Mouse (Mus musculus): Measurements from ENCODE around the gene Kpna4. TPM values are rescaled to one million over a fixed set of nuclear protein-coding genes. Genes with fewer than 3 reads are reported as not detected.
A peak's percentile ranks its signal among the peaks of the same experiment; 100 is the strongest.
"Not testable (repeated sequence)": the region's sequence is repeated elsewhere in the genome, so short reads cannot be mapped to it uniquely, and the experiment has no call there.

Kpna4 gene
- total RNA-seq, 2 experiments from 2014 or later, result 64.7 to 65.1 TPM

DNA sequence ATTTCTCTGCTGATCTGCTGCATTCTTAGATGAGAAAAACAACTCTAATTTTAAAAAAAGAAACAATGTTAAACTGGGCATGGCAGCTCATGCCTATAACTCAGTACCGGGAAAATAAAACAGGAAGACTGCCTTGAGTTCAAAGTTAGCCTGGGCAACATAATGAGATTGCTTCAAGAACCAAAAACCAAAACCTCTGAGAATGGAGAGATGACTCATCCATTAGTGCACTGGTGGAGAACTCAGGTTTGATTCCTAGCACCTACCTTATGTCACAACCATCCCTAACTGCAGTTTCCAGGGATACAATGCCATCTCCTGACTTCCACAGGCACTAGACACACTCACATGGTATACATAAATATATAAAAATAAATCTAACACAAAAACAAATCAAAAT is 17.8 kb downstream of the Kpna4 start:
- no peak for DNase-seq

DNA sequence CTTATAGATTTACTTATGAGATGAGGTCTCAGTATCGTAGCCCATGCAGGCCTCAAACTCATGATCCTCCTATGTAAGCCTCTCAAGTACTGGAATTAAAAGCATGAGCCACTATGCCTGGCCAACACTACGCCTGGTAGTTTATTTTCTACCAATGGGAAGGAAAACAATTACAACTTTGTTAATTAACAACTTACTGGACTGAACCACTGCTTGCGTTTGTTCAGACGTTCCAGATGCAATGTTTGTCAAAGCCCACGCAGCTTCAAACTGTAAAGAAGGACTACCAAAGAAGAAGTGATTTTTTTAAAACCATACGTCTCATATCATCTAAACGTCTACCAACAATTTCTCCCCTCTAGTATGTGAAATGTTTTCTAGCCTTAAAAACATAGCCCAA is 32.5 kb downstream of the Kpna4 start:
- DNase-seq, result no peak

DNA sequence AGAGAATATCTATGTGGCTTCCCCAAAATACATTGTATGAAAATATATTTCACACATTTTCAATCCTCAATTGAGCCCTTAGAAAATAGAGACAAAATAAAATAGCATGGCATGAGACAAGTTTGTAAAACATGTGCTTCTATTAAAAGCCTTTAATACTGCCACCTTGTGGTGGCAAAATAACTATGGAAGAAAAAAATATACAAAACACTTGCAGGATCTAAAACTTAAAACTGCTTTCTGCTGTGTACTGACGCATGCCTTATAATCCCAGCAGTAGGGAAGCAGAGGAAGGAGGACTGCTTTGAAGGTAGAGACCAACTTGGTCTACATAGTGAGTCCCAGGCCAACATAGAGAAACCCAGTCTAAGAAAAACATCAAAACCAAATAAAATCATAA is 62.9 kb downstream of the Kpna4 start:
- DNase-seq, result no peak

DNA sequence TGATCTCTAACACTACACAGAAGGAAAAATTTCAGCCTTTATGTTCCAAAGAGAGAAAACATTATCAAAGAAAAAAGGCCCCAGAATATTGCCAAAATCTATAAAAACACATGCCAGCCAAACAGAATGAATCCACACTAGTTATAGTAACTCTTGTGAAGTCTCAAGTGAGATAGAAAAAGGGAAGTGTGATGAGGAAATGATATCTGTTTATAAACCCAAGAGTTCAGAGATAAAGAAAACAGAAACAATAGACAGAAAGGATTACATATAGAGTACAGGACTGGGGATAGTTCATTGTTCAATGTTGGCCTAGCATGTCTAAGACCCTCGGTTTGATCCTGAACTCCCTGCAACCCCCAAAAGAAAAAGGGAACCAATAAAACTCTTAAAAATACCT is 64.1 kb downstream of the Kpna4 start:
- no peak for DNase-seq

DNA sequence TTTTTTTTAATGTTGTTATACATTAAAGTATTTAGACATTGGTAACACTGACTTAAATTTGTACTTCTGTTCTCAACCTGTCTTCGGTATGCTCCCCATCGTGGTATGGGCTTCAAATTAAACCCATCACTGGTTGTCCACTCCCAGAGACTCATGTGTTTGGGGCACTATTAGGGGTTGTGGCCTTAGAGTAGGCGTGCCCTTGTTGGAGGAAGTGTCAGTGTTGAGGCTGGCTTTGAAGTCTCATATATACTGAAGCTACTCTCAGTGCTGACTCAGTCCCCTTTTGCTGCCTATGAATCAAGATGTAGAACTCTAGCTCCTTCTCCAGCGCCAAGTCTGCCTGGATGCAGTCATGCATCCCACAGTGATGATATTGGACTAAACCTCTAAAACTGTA is 66.2 kb downstream of the Kpna4 start:
- no peak for DNase-seq

DNA sequence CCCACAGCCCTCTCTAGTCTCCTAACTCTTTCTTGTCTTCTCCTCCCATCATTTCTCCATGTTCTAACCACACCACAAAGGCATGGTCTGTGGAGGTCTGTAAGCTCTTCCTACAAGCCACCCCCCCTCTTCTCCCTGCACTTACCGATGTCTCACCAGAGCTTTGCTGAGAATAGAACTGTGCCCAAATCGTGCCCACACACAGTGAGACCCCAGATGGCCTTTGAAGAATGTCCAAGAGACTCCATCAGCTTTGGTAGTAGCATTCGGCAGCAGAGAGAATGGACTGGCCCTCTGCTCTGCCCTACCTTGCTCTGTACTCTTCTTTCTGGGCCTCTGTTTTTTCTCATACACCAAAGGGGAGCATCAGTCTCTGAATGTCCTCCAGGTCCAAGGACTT is 71.0 kb downstream of the Kpna4 start:
- no peak for DNase-seq

DNA sequence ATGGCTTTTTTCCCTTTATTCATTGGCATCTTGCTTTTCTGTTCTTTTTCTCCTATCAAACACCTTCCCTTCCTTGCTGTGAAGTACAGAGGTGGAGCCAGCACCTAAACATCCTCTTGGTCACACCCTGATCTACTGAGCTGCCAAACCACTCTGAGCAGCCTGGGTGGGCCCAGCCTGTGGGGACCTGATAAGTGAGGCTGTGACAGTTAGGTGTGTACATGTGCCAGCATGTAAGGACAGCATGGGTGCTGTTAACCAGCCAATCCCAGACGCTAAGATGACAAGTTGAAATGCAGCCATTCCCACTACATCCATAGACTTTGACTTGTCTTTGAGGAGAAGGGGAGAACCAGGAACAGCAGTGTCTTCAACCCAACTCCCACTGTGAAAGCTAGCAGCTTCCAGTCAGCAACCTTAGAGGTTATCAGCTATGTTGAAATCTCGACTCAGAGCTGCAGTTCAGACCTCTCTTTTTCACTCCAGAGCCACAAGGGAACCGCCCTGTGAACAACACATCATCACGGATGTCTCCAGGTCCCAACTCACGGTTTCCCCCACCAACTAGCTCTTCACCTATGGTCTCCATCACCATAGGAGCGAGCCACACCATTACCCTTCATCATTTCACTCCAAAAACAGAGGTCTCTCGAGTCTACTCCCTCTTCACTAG is 72.0 kb downstream of the Kpna4 start:
- DNase-seq, result no peak

DNA sequence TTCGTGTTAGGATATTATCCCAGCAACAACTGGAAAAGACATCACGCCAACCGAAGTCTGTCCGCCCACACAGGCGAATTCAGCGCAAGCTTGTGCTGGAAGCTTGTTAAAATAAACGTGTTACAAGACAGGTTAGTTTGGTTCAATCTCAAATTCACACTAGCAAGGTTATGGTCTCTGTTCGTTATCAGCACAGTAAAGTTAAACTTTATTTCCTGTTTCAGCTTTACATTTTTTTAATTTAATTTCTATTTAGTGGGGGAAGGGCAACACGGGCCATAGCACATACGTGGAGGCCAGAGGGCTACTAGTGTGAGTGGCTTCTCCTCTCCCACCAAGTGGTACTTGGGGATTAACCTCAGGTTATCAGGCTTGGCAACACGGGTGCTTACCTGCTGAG is 75.0 kb downstream of the Kpna4 start:
- DNase-seq, result no peak

DNA sequence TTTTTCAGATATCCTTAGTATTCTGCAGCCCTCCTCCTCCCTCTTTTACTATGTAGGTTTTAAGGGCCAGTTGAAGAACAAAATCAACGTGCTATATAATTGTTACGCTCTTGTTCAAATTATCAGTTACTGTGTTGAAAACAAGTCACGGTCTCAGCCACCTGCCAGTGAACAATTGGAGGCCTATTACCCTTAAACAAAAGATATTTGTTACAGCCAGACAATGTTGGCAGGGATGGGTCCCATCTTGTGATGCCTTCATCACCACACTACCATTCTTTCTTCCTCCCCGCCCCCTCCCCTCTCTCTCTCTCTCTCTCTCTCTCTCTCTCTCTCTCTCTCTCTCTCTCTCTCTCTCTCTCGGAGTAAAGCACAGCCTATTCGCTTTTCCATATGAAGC is 77.9 kb downstream of the Kpna4 start:
- DNase-seq, result no peak

DNA sequence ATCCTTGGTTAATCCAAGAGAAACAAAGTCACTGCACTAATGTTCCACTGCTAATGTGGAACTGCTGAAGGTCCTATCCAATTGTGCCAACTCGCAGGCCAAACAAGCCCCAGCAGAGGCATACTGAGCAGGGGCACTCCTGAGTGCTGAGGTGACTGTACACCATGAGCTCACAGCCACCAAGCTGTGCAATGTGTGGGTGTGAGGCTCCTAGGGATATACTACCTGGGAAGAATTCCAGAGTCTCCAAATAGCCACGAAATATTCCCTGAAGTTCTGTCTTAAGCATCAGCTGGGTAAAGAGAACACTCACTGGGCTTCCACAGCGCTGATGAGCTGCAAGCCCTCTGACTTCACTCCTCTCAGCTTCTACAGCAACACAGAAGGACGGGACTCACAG is 79.2 kb downstream of the Kpna4 start:
- DNase-seq, result no peak

DNA sequence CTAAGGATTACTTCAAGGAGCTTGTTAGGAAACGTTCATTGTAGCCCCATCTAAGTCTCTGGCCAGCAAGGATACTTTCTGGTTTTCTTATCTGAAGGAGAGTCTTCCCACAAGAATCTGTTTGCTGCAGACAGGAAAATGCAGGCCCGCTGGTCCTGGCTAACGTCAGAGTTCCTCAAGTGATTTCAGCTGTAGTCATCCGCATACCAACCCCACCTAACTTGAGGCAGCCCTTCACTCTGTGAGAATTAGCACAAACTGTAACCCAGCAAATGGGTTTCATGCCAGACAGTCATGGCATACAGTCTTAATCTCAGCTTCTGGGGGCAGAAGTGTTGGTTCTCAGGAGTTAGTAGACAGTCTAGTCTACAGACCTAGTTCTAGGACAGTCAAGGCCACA is 80.4 kb downstream of the Kpna4 start:
- DNase-seq, result no peak

DNA sequence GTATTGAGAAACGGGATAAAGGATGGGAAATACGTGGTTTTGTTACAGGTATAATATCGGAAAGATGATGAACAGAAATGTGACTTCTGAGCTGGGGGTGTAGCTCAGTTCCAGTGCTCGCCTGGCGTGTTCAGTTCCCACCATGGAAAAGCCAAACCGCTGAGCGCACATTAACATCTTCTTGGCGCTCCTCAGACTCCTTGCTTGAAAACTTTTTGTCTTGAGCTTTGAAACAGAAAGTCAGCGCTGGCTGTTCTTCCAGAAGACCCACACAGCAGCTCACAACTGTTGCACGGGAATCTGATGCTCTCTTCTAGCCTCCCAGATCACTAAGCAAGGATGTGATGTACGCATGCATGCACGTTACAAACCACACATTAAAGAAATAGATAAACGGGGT is 81.2 kb downstream of the Kpna4 start:
- peak; percentile 10 for DNase-seq

DNA sequence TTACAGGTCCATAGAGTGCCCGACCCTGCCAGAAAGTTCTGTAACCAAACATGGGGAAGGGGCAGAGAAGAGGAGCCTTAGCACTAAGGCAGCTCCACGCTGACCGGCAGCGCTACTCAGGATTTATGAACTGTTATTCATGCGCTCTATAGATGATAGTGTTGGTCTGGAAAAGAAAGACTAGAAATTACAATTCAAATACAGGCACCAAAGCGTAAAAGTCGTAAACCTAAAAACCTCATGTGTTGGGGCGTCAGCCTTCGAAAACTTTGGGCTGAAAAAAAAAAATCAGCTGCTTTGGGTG is 81.6 kb downstream of the Kpna4 start:
- no peak for DNase-seq

DNA sequence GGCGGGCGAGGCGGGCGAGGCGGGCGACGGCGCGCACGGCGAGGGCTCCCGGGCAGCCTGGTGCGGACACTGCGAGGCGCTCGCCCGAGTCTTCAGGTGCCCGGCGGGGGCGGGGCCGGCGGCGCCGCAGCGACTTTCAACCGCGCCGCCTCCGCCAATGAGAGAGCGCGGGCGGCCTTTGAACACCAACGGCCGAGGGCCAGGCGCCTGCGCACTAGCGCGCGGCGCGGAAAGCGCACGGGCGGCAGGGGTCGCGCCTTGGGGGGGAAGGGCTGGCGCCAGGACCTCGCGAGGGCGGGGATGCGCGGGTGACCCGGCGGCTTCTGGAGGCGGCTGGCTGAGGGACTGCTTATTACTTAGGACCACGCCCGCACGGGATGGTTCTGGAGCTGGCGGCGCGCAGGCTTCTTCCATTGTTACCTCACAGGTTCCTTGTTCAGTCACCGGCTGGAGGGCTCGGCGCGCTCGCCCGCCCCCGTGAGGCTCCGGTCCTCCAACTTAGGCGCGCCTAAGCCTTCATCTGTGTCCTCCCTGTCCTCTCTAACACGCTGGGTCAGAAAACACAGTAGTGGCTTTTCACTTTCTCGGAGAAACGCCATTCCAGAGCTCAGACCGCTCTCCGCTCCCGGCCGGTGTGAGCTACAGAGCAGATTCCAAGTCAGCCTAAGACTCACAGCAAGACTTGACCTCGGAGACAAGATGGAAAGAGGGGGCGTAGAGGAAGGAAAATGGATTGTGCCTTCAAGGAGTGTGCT is 82.1 kb downstream of the Kpna4 start, which contains the start of gene Trim59:
Gene Trim59 (minus strand): TSS at position 111 of the 755 bp plus-strand sequence.
- peak; percentile 86 for DNase-seq

DNA sequence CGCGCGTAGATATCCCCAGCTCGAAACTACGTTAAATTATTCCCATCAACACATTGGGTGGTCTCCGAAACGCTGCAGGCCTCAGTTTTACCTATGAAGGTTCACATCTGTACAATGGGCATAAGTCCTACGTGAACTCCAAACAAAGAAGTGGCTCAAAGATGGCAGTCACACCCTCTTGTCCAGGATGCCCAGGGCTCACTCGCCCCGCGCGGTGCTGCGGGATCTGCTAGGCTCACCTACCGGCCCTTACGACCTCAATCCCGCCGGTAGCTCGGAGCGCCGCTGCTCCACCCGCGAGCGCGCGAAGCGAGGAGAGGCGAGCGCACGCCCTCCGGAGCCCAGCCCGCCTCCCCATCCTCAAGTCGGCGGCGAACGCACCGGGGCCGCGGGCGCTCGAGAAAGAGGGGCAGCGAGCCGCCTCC is 82.7 kb downstream of the Kpna4 start:
- DNase-seq, result no peak

DNA sequence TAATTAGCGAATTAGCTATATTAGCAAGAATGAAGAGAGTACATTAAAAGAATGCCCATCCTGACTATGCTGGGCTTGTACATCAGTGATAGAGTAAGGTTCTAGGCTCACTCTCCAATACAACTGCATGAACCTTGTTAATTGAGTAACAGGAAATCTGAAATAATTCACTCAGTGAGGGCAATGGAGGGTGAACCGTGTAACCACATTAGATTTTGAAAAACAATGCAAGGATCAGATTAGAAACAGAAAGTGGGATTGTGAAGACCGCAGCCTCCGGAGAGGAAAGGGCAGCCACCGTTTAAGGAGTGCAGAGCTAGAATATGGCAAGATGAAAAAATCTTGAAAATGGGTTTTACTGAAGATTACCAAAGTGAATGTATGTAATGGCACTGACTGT is 85.6 kb downstream of the Kpna4 start:
- DNase-seq, result no peak

DNA sequence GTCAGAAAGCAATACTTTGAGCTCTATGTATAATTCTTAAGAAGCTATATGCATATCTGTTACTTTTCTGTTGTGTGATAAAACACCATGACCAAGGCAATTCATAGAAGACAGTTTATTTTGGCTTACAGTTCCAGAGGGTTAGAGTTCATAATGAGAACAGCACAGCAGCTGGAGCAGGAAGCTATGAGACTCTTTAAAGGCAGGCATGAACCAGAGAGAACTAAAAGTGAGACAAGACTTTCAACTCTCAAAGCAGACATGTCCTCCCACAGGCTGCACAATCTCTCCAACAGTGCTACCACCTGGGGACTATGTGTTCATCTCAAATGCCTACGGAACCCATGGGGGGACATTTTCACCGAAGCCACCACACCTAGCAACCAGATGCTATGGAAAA is 86.8 kb downstream of the Kpna4 start:
- DNase-seq, result no peak

DNA sequence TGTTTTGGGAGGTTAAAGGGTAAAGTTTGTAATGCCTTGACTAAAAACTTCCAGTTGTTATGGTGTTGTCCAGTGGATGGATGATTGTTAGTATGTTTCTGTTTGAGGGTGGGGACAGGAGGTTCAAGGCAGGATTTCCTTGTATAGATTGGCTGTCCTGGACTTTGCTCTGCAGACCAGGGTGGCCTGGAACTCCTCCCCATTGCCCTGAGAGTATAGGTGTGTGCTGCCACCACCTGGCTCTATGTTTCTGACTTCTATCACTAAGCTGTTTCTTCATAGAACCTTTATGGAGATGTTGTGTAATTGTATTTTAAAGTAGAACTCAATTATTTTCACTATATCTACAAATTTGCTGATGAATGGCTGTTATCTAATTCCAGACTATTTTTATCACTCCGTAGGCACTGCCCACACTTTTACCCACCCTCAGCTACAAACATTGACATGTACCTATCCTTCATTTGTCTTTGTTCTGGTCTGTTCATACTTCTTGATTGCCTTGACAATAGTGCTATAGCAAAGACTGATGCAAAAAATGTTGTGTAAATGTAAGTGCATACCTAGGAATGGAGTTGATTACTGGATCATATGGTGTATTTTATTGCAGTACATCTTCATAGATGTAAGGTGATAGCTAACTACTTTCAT is 100.7 kb downstream of the Kpna4 start:
- DNase-seq, result no peak

DNA sequence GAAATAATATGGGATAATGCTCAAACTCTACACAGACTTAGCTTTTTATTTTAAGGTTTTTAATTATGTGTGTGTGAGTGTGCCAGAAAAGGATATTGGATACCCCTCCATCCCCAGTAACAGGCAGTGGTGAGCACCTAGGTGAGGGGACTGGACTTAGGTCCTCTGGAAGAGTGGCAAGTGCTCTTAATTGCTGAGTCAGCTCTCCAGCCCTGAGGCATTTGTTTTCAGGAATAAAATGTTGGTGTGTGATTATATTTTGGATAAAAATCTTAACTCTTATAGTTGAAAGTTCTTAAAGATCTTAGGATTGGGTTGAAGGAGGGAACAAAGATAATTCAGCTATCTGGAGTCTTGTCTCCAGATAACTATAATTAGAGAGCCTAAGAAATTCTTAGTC is 106.1 kb downstream of the Kpna4 start:
- DNase-seq, result no peak

DNA sequence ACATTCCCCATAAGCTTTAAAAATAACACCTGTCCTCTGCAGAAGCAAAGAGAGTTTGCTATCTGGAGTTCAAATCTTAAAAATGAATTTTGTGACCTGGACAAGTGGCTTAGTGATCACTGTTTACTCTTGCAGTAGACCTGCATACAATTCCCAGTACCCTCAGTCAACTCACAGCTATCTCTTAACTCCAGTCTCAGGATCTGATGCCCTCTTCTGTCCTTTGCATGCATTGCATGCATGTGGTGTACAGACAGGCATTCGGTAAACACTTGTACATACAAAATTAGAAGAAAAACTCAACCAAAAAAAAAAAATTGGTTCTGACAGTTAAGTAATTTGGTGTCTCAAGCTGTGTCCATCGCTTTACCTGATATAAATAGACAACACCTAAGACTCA is 106.6 kb downstream of the Kpna4 start:
- no peak for DNase-seq

DNA sequence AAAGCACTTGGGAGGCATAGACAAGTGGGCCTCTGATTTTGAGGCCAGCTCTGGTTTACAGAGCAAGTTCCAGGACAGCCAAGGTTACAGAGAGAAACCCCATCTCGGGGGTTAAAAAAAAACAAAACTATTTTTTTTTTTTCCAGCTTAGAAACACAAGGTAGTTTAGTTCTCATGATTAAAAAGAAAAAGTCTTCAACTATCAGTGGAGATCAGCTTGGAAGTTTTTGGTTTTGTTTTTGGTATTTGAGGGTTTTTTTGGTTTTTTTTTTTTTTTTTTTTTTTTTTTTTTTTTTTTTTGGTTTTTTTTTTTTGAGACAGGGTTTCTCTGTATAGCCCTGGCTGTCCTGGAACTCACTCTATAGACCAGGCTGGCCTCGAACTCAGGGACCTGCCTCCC is 108.3 kb downstream of the Kpna4 start:
- DNase-seq, result not testable (repeated sequence)

DNA sequence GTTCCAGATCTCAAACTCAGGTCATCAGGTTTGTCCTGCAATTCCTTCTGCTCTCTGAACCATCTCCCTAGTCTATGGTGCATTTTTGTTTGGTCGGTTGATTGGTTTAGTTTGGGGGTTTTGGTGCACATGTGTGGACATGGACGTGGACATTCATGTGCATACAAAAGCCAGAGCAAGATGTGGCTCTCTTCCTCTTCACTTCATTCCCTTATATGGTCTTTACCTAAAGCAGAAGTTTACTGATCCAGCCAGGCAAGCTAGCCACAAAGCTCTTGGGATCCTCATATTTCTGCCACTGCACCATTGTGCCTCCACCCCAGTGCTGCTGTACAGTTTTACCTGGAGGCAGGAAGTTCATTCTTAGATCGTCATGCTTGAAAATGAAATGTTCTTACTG is 109.7 kb downstream of the Kpna4 start:
- no peak for DNase-seq

Measured in gastrocnemius, postnatal 10 days (tissue).